Mouse (Mus musculus): ENCODE results near the gene Dcst1.

DNA sequence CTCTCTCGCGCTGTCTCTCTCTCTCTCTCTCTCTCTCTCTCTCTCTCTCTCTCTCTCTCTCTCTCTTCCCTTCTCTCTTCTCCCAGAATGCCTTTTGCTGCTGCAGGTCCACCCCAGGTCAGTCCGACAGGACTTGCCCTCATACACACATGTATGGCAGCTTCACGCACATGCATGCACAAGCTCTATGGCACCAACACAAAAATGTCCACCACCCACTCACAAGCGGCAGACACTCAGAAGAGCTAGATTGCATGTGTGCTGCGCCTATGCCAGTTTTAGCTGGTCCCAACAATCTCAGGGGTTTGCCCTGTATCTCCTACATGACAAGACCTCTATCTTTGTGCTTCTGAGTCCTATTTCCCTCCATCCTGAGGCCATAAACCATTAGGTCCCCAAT lies 47.8 kb downstream of the Dcst1 start:
- TF ChIP-seq CTCF (IDR thresholded peaks at IDR 0.05; ENCODE audit: low read depth), result no peak
- TF ChIP-seq EP300 (IDR thresholded peaks at IDR 0.05; ENCODE audit: low read depth), result no peak
